26 mouse cellular contexts compared by ENCODE assay signal in genomic region chr3:105633021-105633420, GRCm38 (mm10). TPM values are rescaled to one million over a fixed set of nuclear protein-coding genes. Genes with fewer than 3 reads are reported as not detected.
A peak's percentile ranks its signal among the peaks of the same experiment; 100 is the strongest.
DNase-seq lines count a peak whose midpoint lies in the region; ATAC-seq lines count a peak whose summit lies in the region.
"Had no signal": no experiment of that assay in that cellular context is flagged by ENCODE, and none has a peak within 500 bp of the region (broad histone marks: within the 10 kb centered on the region; RNA-seq: fewer than 3 reads in every experiment).

No protein-coding gene starts in this region.

- H3K36me3 ChIP-seq in forebrain, embryonic 15.5 days: no peaks in the 10 kb centered on the region
- no peaks in the 10 kb centered on the region for H3K36me3 ChIP-seq in forebrain, embryonic 12.5 days (replicated peaks)
- H3K36me3 ChIP-seq in midbrain, embryonic 12.5 days: no peaks in the 10 kb centered on the region
- no peaks in the 10 kb centered on the region for H3K36me3 ChIP-seq in midbrain, embryonic 15.5 days (replicated peaks)
- H3K36me3 ChIP-seq: embryonic facial prominence, embryonic 10.5 days; embryonic facial prominence, embryonic 13.5 days; G1E; heart, embryonic 12.5 days; heart, embryonic 15.5 days; hindbrain, embryonic 12.5 days; hindbrain, embryonic 15.5 days had no signal

- peak; percentile 19 for DNase-seq in heart, adult 8-10 months (ENCODE audit: low spot score)
- DNase-seq in heart, postnatal 36 days: no peak
- DNase-seq: adrenal gland, postnatal 10 days; adrenal gland, postnatal 36 days; B cell, adult 2 months; cerebellum, postnatal 10 days; cerebellum, postnatal 36 days; embryo, embryonic 11 days; gastrocnemius, adult 2 months; gastrocnemius, postnatal 14 days had no signal

- no peak for ATAC-seq in forebrain, embryonic 15.5 days (replicated peaks)
- no peak for ATAC-seq in forebrain, embryonic 12.5 days (ENCODE audit: low FRiP score)
- no peak for ATAC-seq in midbrain, embryonic 12.5 days (ENCODE audit: low FRiP score, low read depth)
- no peak for ATAC-seq in midbrain, embryonic 15.5 days (replicated peaks)
- ATAC-seq: forebrain, postnatal 0 days; intestine, postnatal 0 days; Patski had no signal

- intact Hi-C loops in heart, postnatal 36 days (cut with DNase I): no loop called here

- H3K9ac ChIP-seq in forebrain, embryonic 15.5 days (replicated peaks): no peak overlapping the region
- no peak overlapping the region for H3K9ac ChIP-seq in forebrain, embryonic 12.5 days
- H3K9ac ChIP-seq in midbrain, embryonic 12.5 days (replicated peaks): no peak overlapping the region
- H3K9ac ChIP-seq in midbrain, embryonic 15.5 days: no peak overlapping the region
- H3K9ac ChIP-seq: embryonic facial prominence, embryonic 13.5 days; forebrain, embryonic 13.5 days; forebrain, postnatal 0 days; heart, embryonic 12.5 days; heart, embryonic 15.5 days; hindbrain, embryonic 12.5 days; hindbrain, embryonic 15.5 days had no signal

- WGBS in forebrain, embryonic 15.5 days: 63% methylated on average over 3 of the region's 3 CpGs
- 91% methylated on average over 3 of the region's 3 CpGs for WGBS in forebrain, embryonic 12.5 days
- 85% methylated on average over 3 of the region's 3 CpGs for WGBS in midbrain, embryonic 12.5 days
- WGBS in midbrain, embryonic 15.5 days: 91% methylated on average over 3 of the region's 3 CpGs

- H3K4me3 ChIP-seq in forebrain, embryonic 15.5 days: no peak overlapping the region
- no peak overlapping the region for H3K4me3 ChIP-seq in forebrain, embryonic 12.5 days (replicated peaks)
- H3K4me3 ChIP-seq in midbrain, embryonic 12.5 days: no peak overlapping the region
- no peak overlapping the region for H3K4me3 ChIP-seq in midbrain, embryonic 15.5 days
- H3K4me3 ChIP-seq: embryonic facial prominence, embryonic 10.5 days; embryonic facial prominence, embryonic 13.5 days; erythroblast, embryonic 14.5 days; forebrain, embryonic 13.5 days; gastrocnemius, adult 2 months; heart, embryonic 12.5 days; heart, embryonic 15.5 days; hindbrain, embryonic 12.5 days; hindbrain, embryonic 15.5 days had no signal

- H3K4me1 ChIP-seq in forebrain, embryonic 15.5 days: peaks cover 11% of the 10 kb centered on the region; the same call in 1 of the 2 replicates
- H3K4me1 ChIP-seq in forebrain, embryonic 12.5 days: peaks cover 12% of the 10 kb centered on the region
- H3K4me1 ChIP-seq in midbrain, embryonic 12.5 days: peaks cover 5% of the 10 kb centered on the region; the same call in 1 of the 2 replicates
- H3K4me1 ChIP-seq in midbrain, embryonic 15.5 days: peaks cover 9% of the 10 kb centered on the region; the same call in 1 of the 2 replicates
- H3K4me1 ChIP-seq: embryonic facial prominence, embryonic 13.5 days; hindbrain, embryonic 15.5 days had no signal

- H3K27ac ChIP-seq in forebrain, embryonic 15.5 days (replicated peaks): 0 out of 2 replicates have a peak overlapping the region, but pooled peaks have one; percentile 19
- no peak overlapping the region for H3K27ac ChIP-seq in forebrain, embryonic 12.5 days
- peak overlapping the region; percentile 4; the same call in 1 of the 2 replicates for H3K27ac ChIP-seq in midbrain, embryonic 12.5 days (replicated peaks)
- no peak overlapping the region for H3K27ac ChIP-seq in midbrain, embryonic 15.5 days
- H3K27ac ChIP-seq: embryonic facial prominence, embryonic 10.5 days; embryonic facial prominence, embryonic 13.5 days; gastrocnemius, adult 2 months; heart, embryonic 15.5 days; hindbrain, embryonic 12.5 days; hindbrain, embryonic 15.5 days had no signal

- H3K27me3 ChIP-seq in forebrain, embryonic 15.5 days: no peaks in the 10 kb centered on the region
- no peaks in the 10 kb centered on the region for H3K27me3 ChIP-seq in forebrain, embryonic 12.5 days
- no peaks in the 10 kb centered on the region for H3K27me3 ChIP-seq in midbrain, embryonic 12.5 days
- no peaks in the 10 kb centered on the region for H3K27me3 ChIP-seq in midbrain, embryonic 15.5 days (replicated peaks)
- H3K27me3 ChIP-seq: embryonic facial prominence, embryonic 13.5 days; forebrain, embryonic 13.5 days; heart, embryonic 12.5 days; heart, embryonic 15.5 days; hindbrain, embryonic 12.5 days; hindbrain, embryonic 15.5 days had no signal

- H3K4me2 ChIP-seq in forebrain, embryonic 15.5 days (replicated peaks): no peak overlapping the region
- H3K4me2 ChIP-seq in forebrain, embryonic 12.5 days: no peak overlapping the region
- no peak overlapping the region for H3K4me2 ChIP-seq in midbrain, embryonic 12.5 days (replicated peaks)
- H3K4me2 ChIP-seq in midbrain, embryonic 15.5 days: no peak overlapping the region
- H3K4me2 ChIP-seq: embryonic facial prominence, embryonic 13.5 days; forebrain, embryonic 13.5 days; heart, embryonic 12.5 days; heart, embryonic 15.5 days; hindbrain, embryonic 12.5 days; hindbrain, embryonic 15.5 days had no signal

- no peaks in the 10 kb centered on the region for H3K9me3 ChIP-seq in forebrain, embryonic 15.5 days
- no peaks in the 10 kb centered on the region for H3K9me3 ChIP-seq in forebrain, embryonic 12.5 days
- no peaks in the 10 kb centered on the region for H3K9me3 ChIP-seq in midbrain, embryonic 12.5 days
- H3K9me3 ChIP-seq in midbrain, embryonic 15.5 days: no peaks in the 10 kb centered on the region
- H3K9me3 ChIP-seq: embryonic facial prominence, embryonic 10.5 days; embryonic facial prominence, embryonic 13.5 days; forebrain, embryonic 13.5 days; G1E; heart, embryonic 12.5 days; heart, embryonic 15.5 days; hindbrain, embryonic 12.5 days; hindbrain, embryonic 15.5 days had no signal

RNA-seq across cellular contexts. Expression of gene Ddx20, which starts 54.4 kb away (rescaled TPM):
- polyA plus RNA-seq in forebrain, embryonic 15.5 days (2015; fragmentation: Nextera tagmentation; extraction: Ambion mirVana): 31.6 and 33.6 TPM in 2 replicates
- polyA plus RNA-seq in forebrain, embryonic 12.5 days (2016; fragmentation: Nextera tagmentation; extraction: Ambion mirVana): 43.4 and 44.3 TPM in 2 replicates
- 10 to 100 TPM in 2 of 4 experiments, 1 to 10 TPM in 2; 9.0 to 11.7 (median 10.7) TPM for total RNA-seq in heart, adult 8-10 months (2022)
- total RNA-seq in heart, postnatal 36 days (2021): 10 to 100 TPM; 10.6 to 11.8 TPM
- polyA plus RNA-seq in midbrain, embryonic 12.5 days (2016; fragmentation: Nextera tagmentation; extraction: Ambion mirVana): 39.7 and 42.4 TPM in 2 replicates
- 25.9 and 26.3 TPM in 2 replicates for polyA plus RNA-seq in midbrain, embryonic 15.5 days (2015; fragmentation: Nextera tagmentation; extraction: Ambion mirVana)

Comparison
In these comparisons a context has a peak if more than half of its experiments do, and no peak if none do; other contexts are left out.
1. H3K27ac ChIP-seq: peak in forebrain, embryonic 15.5 days (single experiment) and midbrain, embryonic 12.5 days (single experiment); none in forebrain, embryonic 12.5 days (single experiment) and midbrain, embryonic 15.5 days (single experiment).